Mouse (Mus musculus): ENCODE data around the gene Rtf2. TPM values are rescaled to one million over a fixed set of nuclear protein-coding genes. Genes with fewer than 3 reads are reported as not detected.
A peak's percentile ranks its signal among the peaks of the same experiment; 100 is the strongest.

The Rtf2 gene
- polyA plus RNA-seq, 1 experiment from 2014 or later: 79.0 TPM

DNA sequence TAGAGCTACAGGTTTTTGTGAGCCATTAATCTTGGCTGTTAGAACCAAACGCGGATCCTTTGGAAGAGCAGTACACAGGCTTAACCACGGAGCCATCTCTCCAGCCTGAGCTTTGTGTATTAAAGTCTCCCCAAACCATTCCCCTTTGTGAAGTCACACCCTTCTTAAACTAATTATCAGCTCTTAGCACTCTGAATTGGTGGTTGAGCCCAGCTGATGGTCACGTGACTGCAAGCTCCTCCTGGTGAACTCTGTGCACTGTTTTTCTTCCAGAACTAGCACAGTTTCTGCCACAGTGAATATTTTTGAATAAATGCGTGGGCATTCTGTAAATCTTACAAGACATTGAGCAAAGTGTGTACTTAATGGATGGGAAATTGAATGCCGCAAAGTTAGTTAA, 820 bp downstream of the Rtf2 start:
- 27% methylated on average over 6 of the region's 6 CpGs for WGBS
- no peaks in the 10 kb centered on the region for H3K27me3 ChIP-seq
- H3K9ac ChIP-seq: peak overlapping the region; percentile 57
- no peaks in the 10 kb centered on the region for H3K9me3 ChIP-seq
- H3K36me3 ChIP-seq: peaks cover 7% of the 10 kb centered on the region; the same call in 1 of the 2 replicates
- peak overlapping the region; percentile 84 for H3K4me2 ChIP-seq
- peak overlapping the region; percentile 66 for H3K4me3 ChIP-seq
- no peak overlapping the region for H3K27ac ChIP-seq
- peaks cover 17% of the 10 kb centered on the region for H3K4me1 ChIP-seq
- ATAC-seq (ENCODE audit: borderline replicate concordance, extremely low read depth, low FRiP score, low TSS enrichment): no peak

DNA sequence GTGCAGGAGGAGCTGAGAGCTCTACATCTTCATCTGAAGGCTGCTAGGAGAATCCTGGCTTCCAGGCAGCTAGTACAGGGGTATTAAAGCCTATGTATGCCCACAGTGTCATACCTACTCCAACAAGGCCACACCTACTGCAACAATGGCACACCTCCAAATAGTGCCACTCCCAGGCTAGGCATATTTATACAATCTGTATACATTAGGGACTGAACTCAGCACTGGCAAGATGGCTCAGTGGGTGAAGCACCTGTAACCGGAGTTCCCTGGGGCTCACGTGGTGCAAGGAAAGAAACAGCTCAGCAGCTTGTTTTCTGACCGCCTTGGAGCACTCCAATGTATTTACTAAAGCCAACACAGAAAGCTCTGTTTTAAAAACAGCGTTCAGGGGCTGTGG, 5.3 kb downstream of the Rtf2 start:
- Histone ChIP-seq H3K9me3 (no peaks in the 10 kb centered on the region), H3K9ac (no peak overlapping the region), H3K27ac (no peak overlapping the region), H3K4me2 (no peak overlapping the region), H3K4me3 (no peak overlapping the region), H3K4me1 (peaks cover 11% of the 10 kb centered on the region), H3K27me3 (no peaks in the 10 kb centered on the region), H3K36me3 (peaks cover 45% of the 10 kb centered on the region)
- no peak for ATAC-seq (ENCODE audit: borderline replicate concordance, extremely low read depth, low FRiP score, low TSS enrichment)
- 89% methylated on average over 4 of the region's 4 CpGs for WGBS

DNA sequence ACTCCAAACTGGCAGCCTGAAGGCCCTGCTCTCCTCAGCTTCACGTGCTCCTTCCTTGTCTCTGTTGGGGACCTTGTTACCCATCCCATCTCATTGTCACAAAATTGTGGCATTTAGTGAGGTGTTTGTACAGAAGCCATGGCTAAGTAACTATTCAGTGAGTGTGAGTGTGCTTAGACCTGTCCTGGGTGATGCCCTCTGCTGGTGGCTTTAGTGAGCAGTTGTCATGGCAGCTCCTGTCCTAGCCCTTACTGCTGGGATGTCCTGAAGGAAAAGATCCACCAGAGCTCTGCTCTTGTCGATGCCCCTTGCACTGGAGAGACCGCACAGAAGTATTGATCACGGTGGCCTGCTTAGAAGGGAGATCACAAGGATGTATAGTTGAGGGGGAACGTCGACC, 7.0 kb downstream of the Rtf2 start:
- WGBS: 84% methylated on average over 6 of the region's 6 CpGs
- H3K9me3 ChIP-seq: no peaks in the 10 kb centered on the region
- no peak overlapping the region for H3K4me2 ChIP-seq
- no peak overlapping the region for H3K9ac ChIP-seq
- no peak for ATAC-seq (ENCODE audit: borderline replicate concordance, extremely low read depth, low FRiP score, low TSS enrichment)
- H3K27ac ChIP-seq: no peak overlapping the region
- peaks cover 56% of the 10 kb centered on the region for H3K36me3 ChIP-seq
- no peaks in the 10 kb centered on the region for H3K4me1 ChIP-seq
- H3K27me3 ChIP-seq: no peaks in the 10 kb centered on the region
- no peak overlapping the region for H3K4me3 ChIP-seq

DNA sequence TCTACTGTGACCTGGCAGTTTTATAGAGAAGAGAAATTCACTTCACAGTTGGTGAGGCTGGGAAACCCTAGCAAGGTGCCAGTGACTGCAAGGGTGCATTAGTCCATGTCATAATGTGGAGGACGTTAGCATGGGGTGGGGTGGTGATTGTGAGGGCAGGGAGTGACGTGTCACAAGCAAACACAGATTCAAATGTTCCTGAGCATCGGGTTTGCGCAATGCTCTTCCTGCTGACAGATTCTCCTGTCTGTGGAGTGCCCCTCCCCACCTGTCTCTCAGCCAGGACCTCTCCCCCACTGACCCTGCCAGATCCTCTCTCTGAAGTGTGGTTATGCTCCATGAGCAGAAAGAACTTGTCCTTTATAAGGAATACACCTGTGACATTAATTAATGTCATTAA, 8.0 kb downstream of the Rtf2 start:
- H3K27me3 ChIP-seq: no peaks in the 10 kb centered on the region
- WGBS: 73% methylated on average over 4 of the region's 4 CpGs
- H3K9ac ChIP-seq: no peak overlapping the region
- no peaks in the 10 kb centered on the region for H3K4me1 ChIP-seq
- no peak for ATAC-seq (ENCODE audit: borderline replicate concordance, extremely low read depth, low FRiP score, low TSS enrichment)
- H3K4me3 ChIP-seq: no peak overlapping the region
- H3K27ac ChIP-seq: no peak overlapping the region
- peaks cover 64% of the 10 kb centered on the region for H3K36me3 ChIP-seq
- no peak overlapping the region for H3K4me2 ChIP-seq
- H3K9me3 ChIP-seq: no peaks in the 10 kb centered on the region

DNA sequence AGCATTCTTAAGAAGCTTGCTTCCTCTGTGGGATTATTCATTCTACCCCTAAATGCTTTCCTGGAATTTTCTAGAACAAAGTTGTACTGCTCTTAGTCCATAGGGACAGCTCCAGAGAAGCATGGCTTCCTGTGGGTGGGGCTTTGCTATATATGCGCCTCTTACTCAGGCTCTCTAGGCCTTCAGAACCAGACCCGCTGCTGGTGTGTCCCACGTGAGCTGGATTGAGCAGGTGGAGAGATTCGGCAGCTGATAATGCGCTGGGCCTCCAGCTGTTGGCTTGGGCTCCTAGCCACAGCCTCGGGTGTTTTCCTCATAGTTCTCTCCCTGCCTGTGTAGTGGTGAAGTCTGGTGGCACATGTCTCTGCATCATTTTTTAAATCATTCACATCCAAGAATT, 10.3 kb downstream of the Rtf2 start:
- Histone ChIP-seq H3K4me2 (no peak overlapping the region), H3K27ac (no peak overlapping the region), H3K9ac (no peak overlapping the region), H3K4me3 (no peak overlapping the region), H3K27me3 (no peaks in the 10 kb centered on the region), H3K36me3 (peaks cover 63% of the 10 kb centered on the region), H3K4me1 (no peaks in the 10 kb centered on the region), H3K9me3 (no peaks in the 10 kb centered on the region)
- no peak for ATAC-seq (ENCODE audit: borderline replicate concordance, extremely low read depth, low FRiP score, low TSS enrichment)
- WGBS: 77% methylated on average over 6 of the region's 6 CpGs

DNA sequence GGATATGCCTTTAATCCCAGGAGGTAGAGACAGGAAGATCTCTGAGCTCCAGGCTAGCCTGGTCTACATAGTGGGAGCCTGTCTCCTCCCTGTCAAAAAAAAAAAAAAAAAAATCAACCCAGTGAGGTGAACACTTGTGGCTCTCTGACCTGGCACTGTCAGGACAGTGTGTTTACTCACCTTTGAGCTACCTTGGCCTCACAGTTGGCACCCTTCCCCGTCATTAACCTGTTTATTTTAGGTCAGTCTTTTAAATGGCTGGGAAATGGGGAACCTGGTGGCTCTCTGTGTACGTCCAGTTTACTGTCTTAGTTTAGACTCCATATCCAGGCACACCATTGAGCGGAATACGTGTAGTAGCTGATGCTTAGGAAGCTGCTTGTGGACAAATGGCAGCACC, 11.7 kb downstream of the Rtf2 start:
- Histone ChIP-seq H3K4me3 (no peak overlapping the region), H3K9me3 (no peaks in the 10 kb centered on the region), H3K9ac (no peak overlapping the region), H3K27me3 (no peaks in the 10 kb centered on the region), H3K4me2 (no peak overlapping the region), H3K27ac (no peak overlapping the region), H3K4me1 (no peaks in the 10 kb centered on the region), H3K36me3 (peaks cover 49% of the 10 kb centered on the region; the same call in 1 of the 2 replicates)
- WGBS: 93% methylated on average over 4 of the region's 4 CpGs
- ATAC-seq (ENCODE audit: borderline replicate concordance, extremely low read depth, low FRiP score, low TSS enrichment): no peak

DNA sequence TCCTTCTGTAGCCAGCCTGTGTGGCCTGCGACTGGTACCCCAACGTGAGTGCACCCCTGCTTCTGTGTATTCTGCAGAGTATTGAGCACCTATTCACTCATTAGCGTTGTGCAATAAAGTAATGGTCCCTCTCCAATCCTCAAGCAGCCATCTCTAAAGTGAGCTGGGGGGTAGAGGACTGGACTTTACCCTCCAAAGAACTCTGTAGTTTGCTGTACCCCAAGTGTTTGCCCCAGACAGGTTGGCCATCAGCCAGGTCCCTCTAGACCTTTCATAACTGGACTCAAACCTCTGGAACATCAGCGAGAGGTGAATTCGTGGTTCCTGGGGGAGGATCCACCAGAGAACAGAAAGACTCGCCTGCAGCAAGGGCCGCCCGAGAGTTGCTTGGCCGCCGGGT, 12.1 kb downstream of the Rtf2 start:
- Histone ChIP-seq H3K4me1 (no peaks in the 10 kb centered on the region), H3K27ac (no peak overlapping the region), H3K4me2 (no peak overlapping the region), H3K27me3 (no peaks in the 10 kb centered on the region), H3K9me3 (no peaks in the 10 kb centered on the region), H3K4me3 (no peak overlapping the region), H3K36me3 (peaks cover 46% of the 10 kb centered on the region; the same call in 1 of the 2 replicates), H3K9ac (no peak overlapping the region)
- WGBS: 88% methylated on average over 10 of the region's 10 CpGs
- no peak for ATAC-seq (ENCODE audit: borderline replicate concordance, extremely low read depth, low FRiP score, low TSS enrichment)

DNA sequence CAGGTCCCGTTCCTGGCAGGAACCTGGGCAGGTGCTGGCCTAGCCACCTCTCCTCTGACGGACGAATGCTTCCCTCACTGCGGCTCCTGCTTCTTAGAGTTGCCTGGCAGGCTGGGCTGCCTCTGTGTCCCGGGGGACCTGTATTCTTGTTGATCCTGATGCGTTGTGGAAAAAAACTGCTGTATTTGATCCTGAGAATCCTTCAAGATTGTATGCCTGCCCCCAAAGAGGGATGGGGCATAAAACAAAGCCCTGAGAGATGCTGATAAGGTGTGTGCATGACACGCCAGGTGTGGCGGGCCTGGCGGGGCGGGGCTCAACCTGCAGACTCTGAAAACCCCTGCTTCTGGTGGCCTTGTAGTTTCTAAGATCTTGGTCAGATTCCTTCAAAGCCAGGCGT, 18.1 kb downstream of the Rtf2 start, which contains the start of gene Gcnt7:
Gene Gcnt7 (minus strand): TSS at position 101 of the 400 bp plus-strand sequence.
- H3K4me3 ChIP-seq: no peak within 1 kb of the TSS
- no peaks in the 10 kb centered on the region for H3K9me3 ChIP-seq
- no peaks in the 10 kb centered on the region for H3K4me1 ChIP-seq
- no peak within 1 kb of the TSS for H3K9ac ChIP-seq
- ATAC-seq (ENCODE audit: borderline replicate concordance, extremely low read depth, low FRiP score, low TSS enrichment): no peak
- WGBS: 83% methylated on average over 11 of the region's 11 CpGs
- no peak within 1 kb of the TSS for H3K4me2 ChIP-seq
- peaks cover 8% of the 10 kb centered on the region; the same call in 1 of the 2 replicates for H3K36me3 ChIP-seq
- no peak within 1 kb of the TSS for H3K27ac ChIP-seq
- H3K27me3 ChIP-seq: no peaks in the 10 kb centered on the region

DNA sequence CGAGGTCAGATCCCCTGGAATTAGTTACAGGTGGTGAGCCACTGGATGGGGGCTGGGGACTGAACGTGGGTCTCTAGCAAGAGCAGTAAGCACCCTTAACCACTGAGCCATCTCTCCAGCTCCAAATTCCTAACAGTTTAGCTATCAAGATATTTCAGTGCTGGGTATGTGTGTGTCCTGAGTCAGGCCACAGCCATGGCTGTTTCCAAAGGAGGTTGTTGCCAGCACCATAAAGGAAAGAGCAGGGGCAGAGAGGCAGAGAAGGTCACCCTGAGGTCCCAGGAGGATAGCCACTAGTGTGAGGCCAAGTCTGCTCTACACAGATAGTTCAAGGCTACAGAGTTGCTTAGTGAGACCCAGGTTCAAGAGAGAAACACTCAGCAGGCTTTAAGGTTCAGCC, 20.3 kb downstream of the Rtf2 start:
- no peaks in the 10 kb centered on the region for H3K4me1 ChIP-seq
- no peak overlapping the region for H3K4me3 ChIP-seq
- H3K27me3 ChIP-seq: no peaks in the 10 kb centered on the region
- H3K4me2 ChIP-seq: no peak overlapping the region
- H3K9me3 ChIP-seq: no peaks in the 10 kb centered on the region
- no peak overlapping the region for H3K9ac ChIP-seq
- no peak for ATAC-seq (ENCODE audit: borderline replicate concordance, extremely low read depth, low FRiP score, low TSS enrichment)
- WGBS: 67% methylated on average over 2 of the region's 2 CpGs
- H3K27ac ChIP-seq: no peak overlapping the region
- H3K36me3 ChIP-seq: peaks cover 27% of the 10 kb centered on the region

DNA sequence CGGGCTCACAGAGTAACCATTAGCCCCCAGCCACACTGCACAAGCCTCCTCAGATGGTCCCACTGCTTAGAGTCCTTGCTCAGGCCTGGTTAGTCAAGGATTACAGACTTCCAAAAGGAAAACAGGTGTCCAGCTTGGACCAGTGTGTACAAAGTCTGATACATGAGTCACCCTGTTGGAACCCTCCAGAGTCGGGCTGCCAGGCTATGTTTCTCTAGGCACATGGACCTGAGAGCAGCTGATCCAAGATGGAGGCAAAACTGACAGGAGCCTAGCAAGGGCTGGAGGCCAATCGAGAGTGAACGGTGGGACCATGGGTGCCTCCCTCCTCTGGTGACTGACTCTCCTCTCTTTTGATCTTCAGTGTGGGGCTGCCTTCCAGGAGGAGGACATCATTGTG, 22.5 kb downstream of the Rtf2 start:
- 90% methylated on average over 4 of the region's 4 CpGs for WGBS
- Histone ChIP-seq H3K27me3 (no peaks in the 10 kb centered on the region), H3K9me3 (no peaks in the 10 kb centered on the region), H3K27ac (no peak overlapping the region), H3K36me3 (peaks cover 39% of the 10 kb centered on the region), H3K9ac (no peak overlapping the region), H3K4me2 (no peak overlapping the region), H3K4me1 (no peaks in the 10 kb centered on the region), H3K4me3 (no peak overlapping the region)
- no peak for ATAC-seq (ENCODE audit: borderline replicate concordance, extremely low read depth, low FRiP score, low TSS enrichment)

DNA sequence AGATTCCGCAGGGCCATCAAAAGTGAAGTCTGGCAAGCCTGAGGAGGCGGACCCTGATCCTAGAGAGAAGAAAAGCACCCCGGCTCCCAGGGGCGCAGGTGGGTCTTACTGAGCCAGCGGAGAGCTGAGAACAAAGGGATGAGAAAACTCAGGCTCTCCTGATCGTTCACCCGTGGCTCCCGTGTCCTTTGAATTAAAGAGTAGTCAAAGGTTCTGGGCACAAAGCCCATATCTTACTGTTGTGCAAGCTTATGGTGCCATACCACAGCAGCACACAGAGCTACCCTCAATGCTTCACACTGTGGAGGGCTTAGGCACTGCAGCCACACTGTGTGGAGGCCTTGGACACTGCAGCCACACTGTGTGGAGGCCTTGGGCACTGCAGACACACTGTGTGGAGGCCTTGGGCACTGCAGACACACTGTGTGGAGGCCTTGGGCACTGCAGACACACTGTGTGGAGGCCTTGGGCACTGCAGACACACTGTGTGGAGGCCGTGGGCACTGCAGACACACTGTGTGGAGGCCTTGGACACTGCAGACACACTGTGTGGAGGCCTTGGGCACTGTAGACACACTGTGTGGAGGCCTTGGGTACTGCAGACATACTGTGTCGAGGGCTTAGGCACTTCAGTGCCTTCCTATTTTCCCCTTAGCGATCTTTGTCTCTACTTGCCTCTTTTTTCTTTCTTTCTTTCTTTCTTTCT, 26.2 kb downstream of the Rtf2 start:
- Histone ChIP-seq H3K36me3 (peaks cover 56% of the 10 kb centered on the region), H3K4me3 (no peak overlapping the region), H3K9me3 (no peaks in the 10 kb centered on the region), H3K4me1 (peaks cover 6% of the 10 kb centered on the region; the same call in 1 of the 2 replicates), H3K27me3 (no peaks in the 10 kb centered on the region), H3K27ac (no peak overlapping the region), H3K9ac (no peak overlapping the region), H3K4me2 (no peak overlapping the region)
- 86% methylated on average over 11 of the region's 11 CpGs for WGBS
- no peak for ATAC-seq (ENCODE audit: borderline replicate concordance, extremely low read depth, low FRiP score, low TSS enrichment)

DNA sequence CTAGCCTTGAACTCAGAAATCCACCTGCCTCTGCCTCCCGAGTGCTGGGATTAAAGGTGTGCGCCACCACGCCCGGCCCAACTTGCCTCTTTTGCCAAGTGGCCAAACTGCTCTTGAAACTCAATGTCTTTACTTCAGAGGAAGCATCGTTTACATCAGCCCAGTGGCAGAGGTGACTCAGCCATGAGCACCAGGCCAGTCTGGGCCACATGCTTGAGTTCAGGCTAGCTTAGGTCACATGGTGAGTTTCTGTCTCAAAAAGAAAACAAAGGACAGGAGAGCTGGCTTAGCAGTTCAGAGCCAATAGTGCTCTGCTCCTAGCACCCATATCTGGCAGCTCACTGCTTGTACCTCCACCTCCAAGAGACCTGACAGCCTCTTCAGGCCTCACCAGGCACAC, 26.9 kb downstream of the Rtf2 start:
- H3K9me3 ChIP-seq: no peaks in the 10 kb centered on the region
- H3K4me2 ChIP-seq: no peak overlapping the region
- H3K27ac ChIP-seq: no peak overlapping the region
- H3K36me3 ChIP-seq: peaks cover 52% of the 10 kb centered on the region
- no peaks in the 10 kb centered on the region for H3K27me3 ChIP-seq
- WGBS: 92% methylated on average over 5 of the region's 5 CpGs
- no peak overlapping the region for H3K4me3 ChIP-seq
- peaks cover 6% of the 10 kb centered on the region; the same call in 1 of the 2 replicates for H3K4me1 ChIP-seq
- no peak overlapping the region for H3K9ac ChIP-seq
- ATAC-seq (ENCODE audit: borderline replicate concordance, extremely low read depth, low FRiP score, low TSS enrichment): no peak
